Mouse (Mus musculus): ENCODE results near the gene Vdr. TPM values are rescaled to one million over a fixed set of nuclear protein-coding genes. Genes with fewer than 3 reads are reported as not detected.

Vdr gene
- total RNA-seq (2014; fragmentation: Nextera tagmentation), result 1.5 TPM in 1 of 2 replicates, not detected in the other
- total RNA-seq (2017), result 0.85 and 0.88 TPM in 2 replicates

- no peak for ATAC-seq (replicated peaks; ENCODE audit: low FRiP score, low TSS enrichment, poor library complexity, severe bottlenecking)
Observed at GRCm38 (mm10) chr15:97910530-97910929, at the start of gene Vdr. TSS of gene Vdr (minus strand) at chr15:97910630.

GRCm38 (mm10) chr15:97956416-97956815 is 46.0 kb upstream of the Vdr start:
- ATAC-seq (replicated peaks; ENCODE audit: low FRiP score, low TSS enrichment, poor library complexity, severe bottlenecking), result no peak

- ATAC-seq (replicated peaks; ENCODE audit: low FRiP score, low TSS enrichment, poor library complexity, severe bottlenecking), result no peak
Observed at GRCm38 (mm10) chr15:97955742-97956141, 45.3 kb upstream of the Vdr start.

GRCm38 (mm10) chr15:97955286-97955685 is 44.9 kb upstream of the Vdr start:
- ATAC-seq (replicated peaks; ENCODE audit: low FRiP score, low TSS enrichment, poor library complexity, severe bottlenecking), result no peak

GRCm38 (mm10) chr15:97954671-97955070 is 44.2 kb upstream of the Vdr start:
- ATAC-seq (replicated peaks; ENCODE audit: low FRiP score, low TSS enrichment, poor library complexity, severe bottlenecking), result no peak

DNA sequence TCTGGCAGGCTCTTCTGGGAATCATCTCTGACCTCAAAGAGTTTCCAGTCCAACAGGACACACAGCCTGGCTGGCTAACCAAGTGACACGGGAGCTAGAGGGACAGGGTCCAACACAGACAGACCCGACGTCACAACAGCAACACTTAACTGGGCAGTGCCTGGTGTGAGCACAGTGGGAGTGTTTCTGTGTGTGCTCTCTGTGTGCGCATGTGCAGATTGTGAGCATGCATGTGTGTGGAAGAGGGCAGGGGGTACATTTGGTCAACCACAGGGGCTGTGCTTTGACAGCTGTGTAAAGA is 42.4 kb upstream of the Vdr start:
- ATAC-seq (replicated peaks; ENCODE audit: low FRiP score, low TSS enrichment, poor library complexity, severe bottlenecking), result peak; percentile 20; the same call in 1 of the 2 replicates

GRCm38 (mm10) chr15:97952137-97952888 is 41.9 kb upstream of the Vdr start:
- peak; percentile 82 for ATAC-seq (replicated peaks; ENCODE audit: low FRiP score, low TSS enrichment, poor library complexity, severe bottlenecking)

- no peak for ATAC-seq (replicated peaks; ENCODE audit: low FRiP score, low TSS enrichment, poor library complexity, severe bottlenecking)
Observed at GRCm38 (mm10) chr15:97950240-97950639, 39.8 kb upstream of the Vdr start.

DNA sequence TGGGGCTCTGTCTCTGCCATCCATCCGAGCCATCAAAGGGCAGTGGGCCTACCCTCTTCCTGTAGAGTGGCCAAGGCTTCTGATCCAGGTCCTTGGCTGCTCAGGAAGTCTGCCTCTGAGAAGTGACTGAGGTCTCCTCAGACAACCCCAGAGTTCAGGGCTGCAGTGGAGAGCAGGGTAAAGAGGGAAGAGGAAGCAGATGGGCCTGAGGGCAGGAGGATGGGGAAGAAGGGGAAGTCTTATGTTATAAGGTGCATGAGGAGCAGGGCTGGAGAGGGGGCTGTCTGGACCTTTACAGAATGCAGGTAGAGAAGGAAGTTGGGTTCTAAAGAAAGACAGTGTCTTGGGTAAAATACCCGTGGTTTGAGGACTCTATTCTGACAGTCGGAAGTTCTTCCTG is 39.3 kb upstream of the Vdr start:
- ATAC-seq (replicated peaks; ENCODE audit: low FRiP score, low TSS enrichment, poor library complexity, severe bottlenecking), result no peak

- ATAC-seq (replicated peaks; ENCODE audit: low FRiP score, low TSS enrichment, poor library complexity, severe bottlenecking), result no peak
Observed at GRCm38 (mm10) chr15:97948720-97949119, 38.3 kb upstream of the Vdr start.

DNA sequence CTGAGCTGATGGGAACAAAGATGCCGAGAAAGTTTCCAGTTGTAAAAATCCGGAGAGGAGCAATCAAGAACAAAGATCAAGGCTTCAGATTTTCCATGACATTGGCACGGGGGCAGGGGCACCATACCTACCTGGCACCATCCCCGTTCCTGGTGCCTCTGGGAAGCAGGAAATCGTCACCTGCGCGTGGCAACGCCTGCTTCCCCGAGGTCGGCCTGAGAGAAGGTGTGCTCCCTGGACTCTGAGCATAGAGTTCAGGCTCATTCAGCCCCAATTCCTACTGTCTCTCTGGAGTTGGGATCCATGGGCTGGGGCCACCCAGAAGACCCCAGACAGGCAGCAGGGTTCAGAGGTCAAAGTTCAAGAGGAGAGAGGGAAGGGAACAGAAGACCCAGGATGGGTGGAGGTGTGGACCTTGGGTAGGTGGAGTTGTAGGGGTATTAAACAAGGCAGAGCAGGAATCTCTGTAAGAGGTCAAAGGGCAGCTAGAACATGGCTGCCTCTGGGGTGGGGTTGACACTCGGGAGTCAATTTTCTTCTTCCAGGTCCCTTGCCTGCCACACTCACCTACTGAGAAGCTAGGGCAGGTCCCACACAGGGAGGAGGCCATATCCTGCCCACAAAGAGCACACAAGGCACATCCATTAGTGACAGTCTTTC is 35.4 kb upstream of the Vdr start:
- ATAC-seq (replicated peaks; ENCODE audit: low FRiP score, low TSS enrichment, poor library complexity, severe bottlenecking), result no peak

DNA sequence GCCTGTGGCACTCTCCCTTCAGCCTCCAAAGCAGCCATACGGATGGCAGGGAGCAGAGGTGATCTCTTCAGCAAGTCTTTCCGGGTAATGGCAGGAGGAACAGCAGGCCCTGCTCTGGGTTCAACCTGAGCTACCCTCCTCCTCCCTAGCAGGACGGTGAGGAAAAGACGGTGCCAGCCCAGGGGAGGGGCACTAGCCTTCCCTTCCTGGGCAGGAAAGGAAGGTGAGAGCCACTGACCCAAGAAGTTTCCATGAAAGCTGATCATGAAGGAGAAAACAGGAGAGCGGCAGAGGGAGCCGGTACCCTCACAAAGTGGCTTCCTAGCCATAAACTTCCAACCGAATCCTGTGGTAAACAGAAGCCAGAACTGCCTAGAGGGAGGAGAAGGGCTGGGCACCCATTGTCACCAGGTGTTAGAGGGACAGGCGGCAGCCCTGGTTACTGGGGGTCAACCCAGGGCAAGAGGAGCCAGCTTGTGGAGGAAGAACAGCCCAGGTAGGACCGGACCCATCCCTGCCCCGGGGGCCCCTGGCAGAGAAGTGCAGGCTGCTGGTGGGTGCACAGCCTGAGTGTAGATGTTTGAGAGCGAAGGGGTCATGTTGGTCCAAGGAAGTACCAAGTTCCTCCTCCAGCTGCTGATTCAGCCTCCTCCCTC is 34.6 kb upstream of the Vdr start:
- ATAC-seq (replicated peaks; ENCODE audit: low FRiP score, low TSS enrichment, poor library complexity, severe bottlenecking), result no peak

- no peak for ATAC-seq (replicated peaks; ENCODE audit: low FRiP score, low TSS enrichment, poor library complexity, severe bottlenecking)
Observed at GRCm38 (mm10) chr15:97943356-97943755, 32.9 kb upstream of the Vdr start.

- ATAC-seq (replicated peaks; ENCODE audit: low FRiP score, low TSS enrichment, poor library complexity, severe bottlenecking), result no peak
Observed at GRCm38 (mm10) chr15:97942538-97942937, 32.1 kb upstream of the Vdr start.

DNA sequence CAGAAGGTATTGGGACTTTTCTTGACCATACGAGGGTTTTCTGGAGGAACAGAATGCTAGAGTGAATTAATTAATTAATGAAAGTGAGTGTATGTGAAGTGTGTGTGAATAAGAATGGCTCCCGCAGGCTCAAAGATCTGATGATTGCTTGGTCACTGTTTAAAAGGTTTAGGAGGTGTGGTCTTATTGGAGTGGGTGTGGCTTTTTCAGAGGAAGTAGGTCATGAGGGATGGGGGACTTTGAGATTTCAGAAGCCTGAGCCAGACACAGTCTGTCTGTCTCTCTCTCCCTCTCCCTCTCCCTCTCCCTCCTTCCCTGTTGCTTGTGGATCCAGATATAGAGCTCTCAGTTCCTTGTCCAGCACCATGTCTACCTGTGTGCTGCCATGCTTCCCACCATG is 30.9 kb upstream of the Vdr start:
- no peak for ATAC-seq (replicated peaks; ENCODE audit: low FRiP score, low TSS enrichment, poor library complexity, severe bottlenecking)

DNA sequence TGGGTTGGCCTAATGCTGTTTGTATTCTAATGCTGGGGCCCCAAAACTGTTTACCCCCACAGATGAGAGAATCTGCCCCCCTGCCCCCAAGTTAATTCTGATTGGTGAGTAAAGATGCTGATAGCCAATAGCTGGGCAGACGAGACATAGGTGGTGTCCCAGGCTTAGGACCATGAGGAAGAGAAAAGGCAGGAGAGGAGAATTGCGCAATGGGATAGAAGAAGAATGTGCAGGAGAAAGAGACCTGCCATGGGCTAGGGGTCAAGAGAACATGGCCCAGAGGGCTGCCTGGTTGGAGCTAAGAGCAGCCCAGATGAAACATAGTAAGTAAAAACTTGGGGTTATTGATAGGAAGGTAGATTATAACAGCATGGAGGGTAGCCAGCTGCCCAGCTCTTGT is 29.7 kb upstream of the Vdr start:
- ATAC-seq (replicated peaks; ENCODE audit: low FRiP score, low TSS enrichment, poor library complexity, severe bottlenecking), result no peak

DNA sequence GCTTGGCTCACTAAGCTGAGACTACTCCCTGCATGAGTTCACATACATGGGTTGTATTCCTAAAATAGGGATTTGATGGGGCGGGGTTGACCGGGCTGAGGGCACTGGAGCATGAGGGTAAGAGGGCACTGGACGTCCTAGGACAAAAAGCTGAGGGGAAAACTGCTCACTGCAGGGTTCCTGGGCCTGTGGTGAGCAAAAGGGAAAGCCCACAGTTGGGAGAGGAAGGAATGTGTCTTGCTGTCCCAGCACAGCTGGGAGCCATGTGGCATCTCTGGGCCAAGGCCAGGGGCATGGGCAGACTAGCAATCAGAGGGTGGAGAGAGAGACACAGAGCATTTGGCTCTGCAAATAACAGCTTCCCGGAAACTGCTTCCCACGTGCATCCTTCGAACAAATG is 28.1 kb upstream of the Vdr start:
- ATAC-seq (replicated peaks; ENCODE audit: low FRiP score, low TSS enrichment, poor library complexity, severe bottlenecking), result no peak

- ATAC-seq (replicated peaks; ENCODE audit: low FRiP score, low TSS enrichment, poor library complexity, severe bottlenecking), result no peak
Observed at GRCm38 (mm10) chr15:97932441-97932840, 22.0 kb upstream of the Vdr start.

GRCm38 (mm10) chr15:97929259-97929824 is 18.9 kb upstream of the Vdr start:
- ATAC-seq (replicated peaks; ENCODE audit: low FRiP score, low TSS enrichment, poor library complexity, severe bottlenecking), result no peak; the same call in 1 of the 2 replicates

DNA sequence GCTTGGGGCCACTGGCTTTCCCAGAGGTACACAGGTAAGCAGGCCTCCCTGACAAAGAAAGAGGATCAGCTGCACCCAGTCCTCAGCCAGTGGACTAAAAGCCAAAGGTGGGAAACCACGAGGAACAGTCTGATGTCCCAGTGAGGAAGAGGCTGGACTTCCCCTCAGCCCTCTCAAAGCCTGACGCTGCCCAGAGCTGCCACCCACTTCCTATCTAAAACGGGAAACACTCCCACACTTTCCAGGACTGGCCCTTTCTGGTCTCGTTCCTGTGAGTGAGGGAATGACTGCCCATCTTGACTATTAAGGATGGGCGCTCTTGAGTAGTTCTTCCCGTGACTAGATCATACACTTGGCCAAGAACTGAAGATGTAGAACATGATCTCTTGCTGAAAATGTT is 17.4 kb upstream of the Vdr start:
- ATAC-seq (replicated peaks; ENCODE audit: low FRiP score, low TSS enrichment, poor library complexity, severe bottlenecking), result no peak
